Mouse (Mus musculus) CH12.LX (cell line): Measurements from ENCODE around the gene Lrp6.

Source experiments
- CHD1 ChIP-seq: IDR thresholded peaks from 2 replicates; pipeline ENCODE4 v1.6.1; 2012; ENCODE audit warnings: low read depth, low read length, improper control_type of control experiment, inconsistent platforms
- CTCF ChIP-seq, 2 experiments: IDR thresholded peaks in 1 of 2; conservative IDR thresholded peaks in 1 of 2; 2 replicates each; pipeline ENCODE4 v1.5.1; 2011 to 2012; ENCODE audit warnings: low read depth in 2 of 2, low read length in 2 of 2, improper control_type of control experiment in 1 of 2, inconsistent platforms in 1 of 2, mild to moderate bottlenecking in 1 of 2, moderate library complexity in 1 of 2
- ZC3H11A ChIP-seq: IDR thresholded peaks from 2 replicates; pipeline ENCODE4 v1.6.1; 2012; ENCODE audit warnings: low read depth, mild to moderate bottlenecking, inconsistent platforms, low read length, improper control_type of control experiment

DNA sequence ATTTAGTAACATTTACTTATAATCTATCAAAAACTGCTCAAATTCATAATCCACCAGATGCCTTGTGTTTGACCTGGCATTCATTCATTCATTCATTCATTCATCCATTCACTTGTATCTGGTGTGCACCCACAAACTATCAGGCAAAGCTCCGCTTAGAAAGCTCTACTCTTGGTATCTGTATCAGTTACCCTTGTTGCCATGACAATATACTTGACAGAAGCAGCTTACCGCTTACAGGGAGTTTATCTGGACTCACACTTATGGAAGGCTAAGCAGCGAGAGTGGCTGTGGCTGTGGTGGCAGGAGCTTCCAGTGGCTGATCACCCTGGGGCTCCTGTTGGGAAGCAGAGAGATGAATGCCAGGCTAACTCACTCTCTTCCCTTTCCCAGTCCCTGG is 148.9 kb downstream of the Lrp6 start:
- TF ChIP-seq CHD1 (no peak), ZC3H11A (no peak), CTCF (conservative IDR thresholded peaks at IDR 0.05 in 1 of 2, IDR thresholded peaks at IDR 0.05 in 1 of 2; ENCODE audit: low read depth in 2 of 2, low read length in 2 of 2) (no peak)
